Mouse (Mus musculus): Measurements from ENCODE around the gene Bid.

- TF ChIP-seq CTCF (IDR thresholded peaks at IDR 0.05; ENCODE audit: low read depth) (no peak), EP300 (IDR thresholded peaks at IDR 0.05; ENCODE audit: low read depth) (no peak)
Observed at GRCm38 (mm10) chr6:120868824-120869223, 47.8 kb downstream of the Bid start.

All from liver, embryonic 14.5 days (tissue).